Mouse (Mus musculus) inflammation-experienced regulatory T-cells, adult 16 weeks (primary cell): ENCODE measurements around the gene Hist1h2ak. TPM values are rescaled to one million over a fixed set of nuclear protein-coding genes. Genes with fewer than 3 reads are reported as not detected.

Experiments used
- polyA plus RNA-seq: library from polyadenylated mRNA; unstranded; fragments of 100-300 nt; shearing (Covaris generic); gene quantifications from one replicate; pipeline ENCODE4 v1.2.1, GENCODE M21; 2017

Gene Hist1h2ak
- 3.0 TPM for polyA plus RNA-seq

GRCm38 (mm10) chr13:21753524-21754285, at the start of gene Hist1h2ak, which contains the start of gene Hist1h2bn:
Hist1h2ak (minus strand) TSS chr13:21753827.
Hist1h2bn (plus strand) TSS chr13:21754123.

GRCm38 (mm10) chr13:21786899-21787629, 33.4 kb upstream of the Hist1h2ak start, which contains the start of the genes Hist1h2an and Hist1h2bp:
Hist1h2an (minus strand) TSS chr13:21787218.
Hist1h2bp (plus strand) TSS chr13:21787461.

GRCm38 (mm10) chr13:21783255-21783617, 29.6 kb upstream of the Hist1h2ak start, which contains the start of gene Hist1h3i:
Hist1h3i (minus strand) TSS chr13:21783370.

GRCm38 (mm10) chr13:21779767-21780731, 26.4 kb upstream of the Hist1h2ak start, which contains the start of gene Hist1h1b:
Hist1h1b (minus strand) TSS chr13:21780625.

GRCm38 (mm10) chr13:21750159-21751017, 3.2 kb downstream of the Hist1h2ak start, which contains the start of gene Hist1h4k:
Hist1h4k (minus strand) TSS chr13:21750505.

GRCm38 (mm10) chr13:21734906-21735767, 18.5 kb downstream of the Hist1h2ak start, which contains the start of gene Hist1h4j:
Hist1h4j (plus strand) TSS chr13:21735064.

GRCm38 (mm10) chr13:21721757-21722372, 31.8 kb downstream of the Hist1h2ak start, which contains the start of gene Hist1h2bm:
Hist1h2bm (plus strand) TSS chr13:21722044.

GRCm38 (mm10) chr13:21717397-21718357, 36.0 kb downstream of the Hist1h2ak start, which contains the start of gene Hist1h3h:
Hist1h3h (plus strand) TSS chr13:21717659.

GRCm38 (mm10) chr13:21715864-21716539, 37.6 kb downstream of the Hist1h2ak start, which contains the start of the genes Hist1h2bl and Hist1h2ai:
Hist1h2bl (minus strand) TSS chr13:21716143.
Hist1h2ai (plus strand) TSS chr13:21716422.

Other genes with a start within 250 kb of the Hist1h2ak start
- gene Zkscan8, start 222.7 kb downstream of the Hist1h2ak start, polyA plus RNA-seq: 10.4 TPM
- not detected for gene Olfr1366, start 211.0 kb downstream of the Hist1h2ak start, polyA plus RNA-seq
- gene Olfr1535, start 193.9 kb downstream of the Hist1h2ak start, polyA plus RNA-seq: 0.20 TPM
- not detected for gene Olfr1364, start 172.1 kb downstream of the Hist1h2ak start, polyA plus RNA-seq
- gene Olfr1362, start 139.8 kb downstream of the Hist1h2ak start, polyA plus RNA-seq: not detected
- not detected for gene Olfr11, start 111.3 kb downstream of the Hist1h2ak start, polyA plus RNA-seq
- gene Olfr1361, start 90.4 kb downstream of the Hist1h2ak start, polyA plus RNA-seq: not detected
- gene Olfr1360, start 76.4 kb downstream of the Hist1h2ak start, polyA plus RNA-seq: not detected
- not detected for gene Olfr1359, start 55.7 kb downstream of the Hist1h2ak start, polyA plus RNA-seq
- not detected for gene Hist1h2bl, start 37.7 kb downstream of the Hist1h2ak start, polyA plus RNA-seq
- not detected for gene Hist1h2ai, start 37.4 kb downstream of the Hist1h2ak start, polyA plus RNA-seq
- gene Hist1h3h, start 36.2 kb downstream of the Hist1h2ak start, polyA plus RNA-seq: not detected
- gene Hist1h2bm, start 31.8 kb downstream of the Hist1h2ak start, polyA plus RNA-seq: 0.82 TPM
- gene Hist1h4j, start 18.8 kb downstream of the Hist1h2ak start, polyA plus RNA-seq: not detected
- gene Hist1h4k, start 3.3 kb downstream of the Hist1h2ak start, polyA plus RNA-seq: 22.8 TPM
- gene Hist1h2bn, start 296 bp upstream of the Hist1h2ak start, polyA plus RNA-seq: 2.1 TPM
- gene Hist1h1b, start 26.8 kb upstream of the Hist1h2ak start, polyA plus RNA-seq: 4.3 TPM
- gene Hist1h3i, start 29.5 kb upstream of the Hist1h2ak start, polyA plus RNA-seq: 1.6 TPM
- gene Hist1h2an, start 33.4 kb upstream of the Hist1h2ak start, polyA plus RNA-seq: not detected
- not detected for gene Hist1h2bp, start 33.6 kb upstream of the Hist1h2ak start, polyA plus RNA-seq
- gene Hist1h2bq, start 56.4 kb upstream of the Hist1h2ak start, polyA plus RNA-seq: 6.5 TPM
- not detected for gene Hist1h2ao, start 56.6 kb upstream of the Hist1h2ak start, polyA plus RNA-seq
- gene Hist1h4m, start 57.9 kb upstream of the Hist1h2ak start, polyA plus RNA-seq: 42.3 TPM
- gene Hist1h4n, start 78.4 kb upstream of the Hist1h2ak start, polyA plus RNA-seq: 3.8 TPM
- 104 TPM for gene Hist1h2ap, start 79.7 kb upstream of the Hist1h2ak start, polyA plus RNA-seq
- gene Hist1h2br, start 79.9 kb upstream of the Hist1h2ak start, polyA plus RNA-seq: 6.7 TPM
- gene Zfp184, start 191.3 kb upstream of the Hist1h2ak start, polyA plus RNA-seq: 0.24 TPM
- gene Pom121l2, start 227.4 kb upstream of the Hist1h2ak start, polyA plus RNA-seq: not detected